Mouse (Mus musculus) lung, embryonic 15.5 days (tissue): ENCODE measurements around the gene Fgfr2. TPM values are rescaled to one million over a fixed set of nuclear protein-coding genes. Genes with fewer than 3 reads are reported as not detected.

Experiments used
- ATAC-seq: fragments of 200-750 bp; cut with Nextera tagmentation; 2 replicates; pipeline ENCODE4 v1.8.0; 2017; ENCODE audit warnings: moderate number of reproducible peaks, borderline replicate concordance; ENCODE audit not compliant: low FRiP score, low TSS enrichment; ENCODE audit errors: extremely low read depth
- H3K27ac ChIP-seq: fragments of 300-500 bp; sonication (generic); 2 replicates; pipeline ENCODE4 v1.5.1; 2015; ENCODE audit warnings: moderate library complexity, mild to moderate bottlenecking, inconsistent platforms
- H3K27me3 ChIP-seq: fragments of 300-500 bp; sonication (generic); 2 replicates; pipeline ENCODE4 v1.6.1; 2015; ENCODE audit warnings: inconsistent platforms
- H3K36me3 ChIP-seq: fragments of 300-500 bp; sonication (generic); 2 replicates; pipeline ENCODE4 v1.6.1; 2015; ENCODE audit warnings: inconsistent platforms
- H3K4me1 ChIP-seq: fragments of 300-500 bp; sonication (generic); 2 replicates; pipeline ENCODE4 v1.6.1; 2015; ENCODE audit warnings: inconsistent platforms
- H3K4me2 ChIP-seq: fragments of 300-500 bp; sonication (generic); 2 replicates; pipeline ENCODE4 v1.6.1; 2015; ENCODE audit warnings: inconsistent platforms, mild to moderate bottlenecking, moderate library complexity
- H3K4me3 ChIP-seq: fragments of 300-500 bp; sonication (generic); 2 replicates; pipeline ENCODE4 v1.5.1; 2015; ENCODE audit warnings: mild to moderate bottlenecking, inconsistent platforms
- H3K9ac ChIP-seq: fragments of 300-500 bp; sonication (generic); 2 replicates; pipeline ENCODE4 v1.6.1; 2015; ENCODE audit warnings: inconsistent platforms
- H3K9me3 ChIP-seq: fragments of 300-500 bp; sonication (generic); 2 replicates; pipeline ENCODE4 v1.6.1; 2016; ENCODE audit warnings: inconsistent platforms
- WGBS: fragments of 180-500 bp; shearing (Covaris S2); methylation state at CpG from one replicate; pipeline ENCODE4 v1.1.7; 2015; 5-methylcytosine and 5-hydroxymethylcytosine counted together
- polyA plus RNA-seq: library from polyadenylated mRNA; unstranded; fragments of >200 nt; fragmentation: Nextera tagmentation; extraction: Ambion mirVana; gene quantifications from 2 replicates; pipeline ENCODE4 v1.2.1, GENCODE M21; 2015

Gene Fgfr2
- polyA plus RNA-seq, 1 experiment from 2014 or later, result 160 TPM

DNA sequence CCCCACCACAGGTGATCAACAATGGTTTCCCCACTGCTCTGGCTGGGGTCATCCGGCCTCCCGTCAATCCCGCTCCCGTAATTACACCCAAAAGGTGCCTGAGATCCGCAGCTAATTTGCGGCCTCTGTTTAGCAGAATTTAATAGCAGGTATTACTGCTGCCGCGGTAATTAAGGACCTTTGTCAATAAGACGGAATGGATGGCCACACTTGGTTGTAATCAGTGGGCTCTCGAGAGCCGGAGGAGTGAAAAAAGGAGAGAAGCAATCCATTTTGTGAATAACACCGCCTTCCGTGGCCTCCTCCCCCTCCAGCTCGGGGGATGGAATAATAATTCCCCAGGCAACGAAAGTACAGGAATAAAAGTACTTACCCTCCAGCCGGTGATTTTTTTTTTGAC lies 1479.1 kb downstream of the Fgfr2 start:
- Histone ChIP-seq H3K9me3 (no peaks in the 10 kb centered on the region), H3K36me3 (no peaks in the 10 kb centered on the region), H3K9ac (no peak overlapping the region), H3K27ac (peak overlapping the region; percentile 20; the same call in 1 of the 2 replicates), H3K27me3 (peaks cover 47% of the 10 kb centered on the region), H3K4me3 (0 out of 2 replicates have a peak overlapping the region, but pooled peaks have one; percentile 8), H3K4me1 (peaks cover 10% of the 10 kb centered on the region; the same call in 1 of the 2 replicates), H3K4me2 (peak overlapping the region; percentile 44)
- WGBS, result 2% methylated on average over 16 of the region's 16 CpGs
- ATAC-seq, result no peak

DNA sequence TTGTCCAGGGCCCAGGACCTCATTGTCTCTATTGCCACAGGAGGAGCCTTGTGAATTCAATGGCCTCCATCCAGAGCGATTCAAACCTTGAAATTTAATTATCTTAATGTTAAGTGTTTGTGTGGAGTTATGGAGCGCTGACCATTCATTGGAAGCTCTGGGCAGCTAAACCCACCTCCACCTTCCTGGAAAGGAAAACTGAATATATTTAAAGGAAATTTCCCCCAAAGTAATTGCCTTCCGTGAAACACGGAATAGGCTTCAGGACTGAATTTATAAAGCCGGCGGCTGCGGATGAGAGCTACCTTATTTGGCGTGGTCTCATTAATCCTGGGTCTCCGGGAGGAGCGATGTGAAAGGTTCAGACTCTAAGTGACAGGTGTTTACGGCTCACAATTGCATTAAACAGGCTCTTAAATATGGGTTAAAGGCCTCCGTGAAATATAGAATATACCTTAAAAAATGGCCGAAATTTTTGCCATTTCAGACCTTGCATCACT lies 1479.8 kb downstream of the Fgfr2 start:
- WGBS, result 26% methylated on average over 13 of the region's 13 CpGs
- H3K27me3 ChIP-seq, result peaks cover 47% of the 10 kb centered on the region

DNA sequence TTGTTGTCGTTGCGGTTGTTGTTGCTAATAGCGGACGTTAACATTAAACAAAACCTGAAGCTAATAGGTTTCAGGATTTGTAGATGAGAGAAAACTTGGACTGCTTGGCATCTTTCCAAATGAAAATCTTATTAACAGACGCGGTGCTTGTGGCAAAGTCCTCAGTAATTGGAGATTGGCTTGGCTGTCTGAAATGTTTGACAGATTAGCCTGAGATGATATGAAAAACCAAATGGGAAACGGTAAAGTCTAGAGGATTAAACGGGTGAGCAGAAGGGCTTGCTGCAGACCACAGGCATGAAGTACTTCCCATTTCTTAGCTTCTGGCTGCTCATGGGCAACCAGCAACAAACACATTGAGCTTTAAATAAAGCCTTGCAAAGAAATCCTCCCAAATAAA lies 1493.6 kb downstream of the Fgfr2 start:
- no peak overlapping the region for H3K4me2 ChIP-seq
- H3K4me3 ChIP-seq, result no peak overlapping the region
- WGBS, result 67% methylated on average over 8 of the region's 8 CpGs
- no peak overlapping the region for H3K27ac ChIP-seq
- H3K27me3 ChIP-seq, result no peaks in the 10 kb centered on the region
- no peak overlapping the region for H3K9ac ChIP-seq
- 0 out of 2 replicates have a peak, but pooled peaks cover 4% of the 10 kb centered on the region for H3K4me1 ChIP-seq
- no peaks in the 10 kb centered on the region for H3K9me3 ChIP-seq
- H3K36me3 ChIP-seq, result no peaks in the 10 kb centered on the region
- ATAC-seq, result no peak

More for the DNA sequence above, 1479.8 kb downstream of the Fgfr2 start:
- Histone ChIP-seq H3K36me3 (no peaks in the 10 kb centered on the region), H3K27ac (no peak overlapping the region), H3K4me2 (0 out of 2 replicates have a peak overlapping the region, but pooled peaks have one; percentile 44), H3K4me1 (peaks cover 10% of the 10 kb centered on the region; the same call in 1 of the 2 replicates), H3K9ac (no peak overlapping the region), H3K9me3 (no peaks in the 10 kb centered on the region), H3K4me3 (no peak overlapping the region)
- no peak for ATAC-seq

DNA sequence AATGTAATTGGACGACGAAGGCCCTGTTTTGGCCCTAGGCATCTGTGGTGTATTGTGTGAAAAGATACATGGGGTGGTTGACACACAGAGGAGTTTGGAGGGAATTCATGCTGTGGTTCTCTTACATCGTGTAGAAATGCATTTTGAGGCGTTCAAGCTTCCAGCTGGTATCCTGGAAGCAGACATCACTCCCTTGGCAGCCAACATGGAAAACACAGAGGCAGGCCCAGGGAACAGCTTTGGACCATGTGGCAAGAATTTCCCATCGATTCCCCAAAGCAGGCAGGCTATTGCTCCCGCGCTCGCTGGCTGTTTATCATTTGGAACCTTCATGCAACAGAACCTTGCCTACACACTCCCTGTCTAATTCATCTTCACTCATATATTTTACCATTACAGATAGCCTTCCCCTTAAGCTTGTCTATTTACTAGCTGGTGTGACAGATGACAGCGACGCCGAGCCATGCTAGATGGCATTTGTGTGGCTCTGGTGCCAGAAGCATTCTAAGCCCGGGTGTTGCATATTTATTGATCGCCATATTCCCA lies 1494.2 kb downstream of the Fgfr2 start:
- Histone ChIP-seq H3K4me3 (no peak overlapping the region), H3K9me3 (no peaks in the 10 kb centered on the region), H3K36me3 (no peaks in the 10 kb centered on the region), H3K27me3 (no peaks in the 10 kb centered on the region), H3K4me2 (no peak overlapping the region), H3K9ac (no peak overlapping the region), H3K4me1 (0 out of 2 replicates have a peak, but pooled peaks cover 4% of the 10 kb centered on the region), H3K27ac (no peak overlapping the region)
- WGBS, result 81% methylated on average over 13 of the region's 13 CpGs
- no peak for ATAC-seq

GRCm38 (mm10) chr7:131628356-131628755 lies 1494.8 kb downstream of the Fgfr2 start:
- 80% methylated on average over 17 of the region's 17 CpGs for WGBS
- no peaks in the 10 kb centered on the region for H3K36me3 ChIP-seq
- no peak overlapping the region for H3K4me3 ChIP-seq
- H3K9ac ChIP-seq, result no peak overlapping the region
- no peak for ATAC-seq
- H3K9me3 ChIP-seq, result no peaks in the 10 kb centered on the region
- no peaks in the 10 kb centered on the region for H3K27me3 ChIP-seq
- 0 out of 2 replicates have a peak, but pooled peaks cover 4% of the 10 kb centered on the region for H3K4me1 ChIP-seq
- no peak overlapping the region for H3K27ac ChIP-seq
- no peak overlapping the region for H3K4me2 ChIP-seq

GRCm38 (mm10) chr7:131609677-131610076 lies 1513.5 kb downstream of the Fgfr2 start:
- no peaks in the 10 kb centered on the region for H3K27me3 ChIP-seq
- no peaks in the 10 kb centered on the region for H3K36me3 ChIP-seq
- no peaks in the 10 kb centered on the region for H3K4me1 ChIP-seq
- no peak overlapping the region for H3K9ac ChIP-seq
- no peak overlapping the region for H3K4me2 ChIP-seq
- no peak for ATAC-seq
- no peak overlapping the region for H3K4me3 ChIP-seq
- H3K9me3 ChIP-seq, result no peaks in the 10 kb centered on the region
- no peak overlapping the region for H3K27ac ChIP-seq
- 20% methylated on average over 7 of the region's 7 CpGs for WGBS

DNA sequence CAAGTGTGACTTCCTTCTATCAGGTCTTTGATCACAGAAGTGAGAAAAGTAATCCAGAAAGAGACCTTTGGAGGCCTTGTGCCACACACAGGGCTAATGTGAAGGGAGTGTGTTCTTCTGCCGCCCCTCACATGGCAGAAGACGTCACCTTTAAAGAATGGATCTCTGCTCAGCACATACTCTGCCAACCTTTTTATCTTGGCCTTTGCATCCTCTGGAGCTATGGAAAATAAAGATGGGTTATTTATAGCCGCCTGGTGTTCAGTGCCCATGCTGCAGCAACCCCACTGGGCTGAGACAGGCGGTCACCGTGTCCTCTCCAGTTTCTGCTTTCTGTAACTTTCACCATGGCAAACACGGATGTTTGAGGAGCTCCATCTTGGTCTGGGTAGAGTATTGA lies 1515.1 kb downstream of the Fgfr2 start:
- Histone ChIP-seq H3K4me1 (no peaks in the 10 kb centered on the region), H3K9ac (no peak overlapping the region), H3K36me3 (no peaks in the 10 kb centered on the region), H3K27me3 (no peaks in the 10 kb centered on the region), H3K27ac (no peak overlapping the region), H3K4me3 (no peak overlapping the region), H3K9me3 (no peaks in the 10 kb centered on the region), H3K4me2 (no peak overlapping the region)
- ATAC-seq, result no peak
- 85% methylated on average over 6 of the region's 6 CpGs for WGBS

DNA sequence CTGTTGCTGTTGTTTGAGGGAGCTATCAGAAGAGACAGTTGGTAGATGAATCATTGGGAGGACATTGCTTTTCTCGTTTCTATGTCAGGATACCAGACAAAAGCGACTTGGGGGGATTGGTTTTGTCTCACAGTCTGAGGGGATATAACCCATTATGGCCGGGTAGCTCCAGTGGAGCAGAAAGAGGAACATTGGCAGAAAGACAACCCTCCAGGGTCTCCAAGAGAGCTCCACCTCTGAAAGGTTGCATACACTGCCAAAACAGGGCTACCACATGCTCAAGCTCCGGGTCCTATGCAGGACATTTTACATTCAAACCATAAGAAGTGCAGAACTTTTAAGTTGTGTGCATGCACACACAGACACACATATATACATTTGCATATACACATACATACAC lies 1517.7 kb downstream of the Fgfr2 start:
- Histone ChIP-seq H3K9ac (no peak overlapping the region), H3K36me3 (no peaks in the 10 kb centered on the region), H3K9me3 (no peaks in the 10 kb centered on the region), H3K4me3 (no peak overlapping the region), H3K27ac (no peak overlapping the region), H3K4me2 (no peak overlapping the region), H3K4me1 (no peaks in the 10 kb centered on the region), H3K27me3 (no peaks in the 10 kb centered on the region)
- no peak for ATAC-seq
- WGBS, result 60% methylated on average over 4 of the region's 4 CpGs

DNA sequence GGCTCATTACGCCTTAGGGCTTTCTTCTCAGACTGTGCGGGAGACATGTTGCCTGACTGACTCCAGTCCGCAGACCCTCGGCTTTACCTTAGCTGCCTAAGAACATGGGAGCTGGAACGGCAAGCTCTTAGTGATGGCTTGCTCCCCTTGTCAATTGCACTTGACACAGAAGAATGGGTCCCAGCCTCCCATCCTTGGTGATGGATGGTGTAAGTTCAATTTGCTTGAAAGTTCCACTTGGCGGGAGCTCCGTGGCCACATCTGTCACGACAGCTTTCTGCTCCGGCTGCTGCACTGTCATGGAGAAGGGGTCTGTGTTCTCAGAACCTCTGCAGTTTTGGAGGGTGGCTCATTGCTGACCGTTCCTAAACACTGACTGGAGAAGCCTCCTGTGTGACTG lies 1518.2 kb downstream of the Fgfr2 start:
- H3K27ac ChIP-seq, result no peak overlapping the region
- no peaks in the 10 kb centered on the region for H3K36me3 ChIP-seq
- H3K9ac ChIP-seq, result no peak overlapping the region
- H3K4me1 ChIP-seq, result no peaks in the 10 kb centered on the region
- H3K27me3 ChIP-seq, result no peaks in the 10 kb centered on the region
- no peak overlapping the region for H3K4me3 ChIP-seq
- no peak for ATAC-seq
- 77% methylated on average over 10 of the region's 10 CpGs for WGBS
- no peak overlapping the region for H3K4me2 ChIP-seq
- no peaks in the 10 kb centered on the region for H3K9me3 ChIP-seq

GRCm38 (mm10) chr7:131603186-131603585 lies 1520.0 kb downstream of the Fgfr2 start:
- 3% methylated on average over 7 of the region's 11 CpGs for WGBS
- Histone ChIP-seq H3K9ac (no peak overlapping the region), H3K36me3 (no peaks in the 10 kb centered on the region), H3K4me2 (no peak overlapping the region), H3K4me3 (no peak overlapping the region), H3K27me3 (no peaks in the 10 kb centered on the region), H3K9me3 (no peaks in the 10 kb centered on the region), H3K4me1 (0 out of 2 replicates have a peak, but pooled peaks cover 1% of the 10 kb centered on the region), H3K27ac (no peak overlapping the region)
- no peak for ATAC-seq

DNA sequence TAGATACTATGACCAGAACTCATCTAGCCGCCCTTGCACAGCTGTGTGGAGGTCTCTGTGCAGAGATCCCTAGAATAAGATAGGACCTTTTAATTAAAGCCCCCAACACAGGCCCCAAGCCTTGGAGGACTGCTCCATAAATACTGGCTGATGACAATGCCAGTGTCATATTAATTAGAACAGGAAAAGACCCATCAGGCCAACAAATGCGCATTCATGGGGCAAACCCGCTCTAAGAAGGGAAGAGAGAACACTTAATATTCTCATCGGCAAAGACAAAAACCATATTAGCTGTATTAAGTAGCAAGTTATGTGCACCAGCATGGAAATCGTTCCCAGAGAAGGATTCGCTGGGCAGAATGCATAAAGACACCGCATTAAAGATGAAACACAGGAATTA lies 1521.0 kb downstream of the Fgfr2 start:
- Histone ChIP-seq H3K4me2 (no peak overlapping the region), H3K27me3 (no peaks in the 10 kb centered on the region), H3K4me1 (0 out of 2 replicates have a peak, but pooled peaks cover 6% of the 10 kb centered on the region), H3K36me3 (no peaks in the 10 kb centered on the region), H3K9me3 (no peaks in the 10 kb centered on the region), H3K9ac (no peak overlapping the region), H3K27ac (no peak overlapping the region), H3K4me3 (no peak overlapping the region)
- no peak for ATAC-seq
- WGBS, result 71% methylated on average over 7 of the region's 7 CpGs

GRCm38 (mm10) chr7:131598483-131598824 lies 1524.7 kb downstream of the Fgfr2 start:
- H3K27me3 ChIP-seq, result no peaks in the 10 kb centered on the region
- ATAC-seq, result no peak
- H3K4me3 ChIP-seq, result no peak overlapping the region
- no peak overlapping the region for H3K9ac ChIP-seq
- 12% methylated on average over 5 of the region's 5 CpGs for WGBS
- H3K4me1 ChIP-seq, result 0 out of 2 replicates have a peak, but pooled peaks cover 6% of the 10 kb centered on the region
- H3K9me3 ChIP-seq, result no peaks in the 10 kb centered on the region
- H3K36me3 ChIP-seq, result no peaks in the 10 kb centered on the region
- H3K4me2 ChIP-seq, result no peak overlapping the region
- no peak overlapping the region for H3K27ac ChIP-seq
